Mouse (Mus musculus) telencephalon, adult 2 months (tissue): Measurements from ENCODE around the gene Ifit3b.
A peak's percentile ranks its signal among the peaks of the same experiment; 100 is the strongest.
"Not testable (repeated sequence)": the region's sequence is repeated elsewhere in the genome, so short reads cannot be mapped to it uniquely, and the experiment has no call there.

ENCODE experiments used
- DNase-seq: peaks from one replicate; pipeline ENCODE4 v3.0.0-alpha.2; 2011; ENCODE audit warnings: low read depth, low spot score

The Ifit3b gene

DNA sequence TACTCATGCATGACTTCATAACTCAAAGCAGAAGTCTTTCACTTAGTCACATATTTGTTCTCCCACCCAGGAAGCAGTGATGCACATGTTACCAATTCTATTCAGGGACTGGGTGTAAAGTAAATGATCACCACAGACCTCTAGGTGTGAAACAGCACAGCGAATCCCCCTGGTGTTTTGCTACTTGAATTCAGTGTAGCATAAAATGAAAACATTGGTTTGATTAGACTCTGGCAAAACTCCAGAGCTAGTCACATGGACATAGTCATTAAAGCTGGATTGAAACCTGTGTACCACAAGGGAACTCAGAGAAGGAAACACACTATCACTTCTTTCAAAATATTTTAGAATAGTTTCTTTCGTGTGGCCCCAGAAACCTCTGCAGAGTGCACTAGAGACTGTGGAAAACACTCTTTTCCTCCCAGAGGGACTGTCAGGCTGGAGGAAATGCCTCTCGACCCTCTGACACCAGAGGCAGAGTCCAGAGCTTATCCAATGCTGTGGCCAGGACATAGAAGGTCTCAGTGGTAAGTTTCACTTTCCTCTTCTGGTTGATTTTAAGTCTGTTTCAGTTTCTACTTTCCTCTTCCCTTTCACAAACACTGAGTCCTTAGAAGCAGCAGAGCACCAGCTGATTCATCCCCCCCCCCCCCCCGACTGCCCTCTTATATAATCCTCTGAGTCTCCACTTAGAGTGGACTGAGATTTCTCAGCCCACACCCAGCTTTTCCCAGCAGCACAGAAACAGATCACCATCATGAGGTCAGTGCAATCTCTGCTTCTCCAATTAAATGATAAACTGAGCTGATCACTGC, at the start of gene Ifit3b:
Gene Ifit3b (plus strand): TSS at position 734 of the 815 bp plus-strand sequence.
- DNase-seq: peak; percentile 42

DNA sequence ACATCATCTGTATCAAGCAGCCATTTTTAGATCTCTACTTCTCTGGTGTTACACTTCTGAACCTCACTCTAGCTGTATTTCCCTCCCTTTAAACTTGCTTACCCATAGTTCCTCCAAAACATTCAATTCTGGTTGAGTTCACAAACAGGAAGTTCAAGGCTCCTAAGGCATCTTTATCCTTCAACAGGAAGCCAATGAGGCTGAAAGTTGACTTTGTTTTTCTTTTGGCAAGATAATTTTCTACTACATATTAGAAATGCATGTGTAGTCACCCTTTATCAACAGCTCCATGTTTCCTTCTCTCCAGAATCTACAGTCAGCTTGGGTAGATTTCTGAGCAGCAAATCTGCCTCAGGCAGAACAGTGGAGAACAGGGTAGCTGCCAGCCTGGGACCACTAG, 45.2 kb upstream of the Ifit3b start:
- no peak for DNase-seq

DNA sequence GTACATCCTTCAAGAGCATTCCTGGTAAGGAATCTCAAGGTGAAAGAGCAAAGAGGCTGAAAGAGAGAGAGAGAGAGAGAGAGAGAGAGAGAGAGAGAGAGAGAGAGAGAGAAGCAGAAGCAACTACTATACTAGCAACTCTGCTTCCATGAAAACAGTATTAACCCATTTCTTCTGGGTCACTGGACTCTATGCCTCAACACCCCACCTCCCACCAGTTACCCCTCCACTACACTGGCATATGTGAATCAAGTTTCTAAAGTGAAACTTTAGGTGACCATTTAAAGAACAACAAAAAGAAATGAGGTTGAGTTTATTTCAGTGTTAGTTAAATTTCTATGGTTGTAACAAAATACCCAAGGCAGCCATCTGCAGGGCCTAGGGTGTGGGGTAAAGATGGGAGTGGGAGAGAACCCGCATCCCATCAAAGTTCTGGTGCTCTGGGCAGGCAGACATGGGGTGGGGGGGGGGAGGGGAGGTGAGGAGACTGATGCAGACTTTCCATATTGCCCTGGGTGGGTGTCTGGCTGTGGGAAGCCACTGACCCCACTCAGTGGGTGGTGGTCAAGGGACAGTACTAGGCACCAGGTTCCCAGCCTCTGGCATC, 41.5 kb upstream of the Ifit3b start:
- DNase-seq: no peak

DNA sequence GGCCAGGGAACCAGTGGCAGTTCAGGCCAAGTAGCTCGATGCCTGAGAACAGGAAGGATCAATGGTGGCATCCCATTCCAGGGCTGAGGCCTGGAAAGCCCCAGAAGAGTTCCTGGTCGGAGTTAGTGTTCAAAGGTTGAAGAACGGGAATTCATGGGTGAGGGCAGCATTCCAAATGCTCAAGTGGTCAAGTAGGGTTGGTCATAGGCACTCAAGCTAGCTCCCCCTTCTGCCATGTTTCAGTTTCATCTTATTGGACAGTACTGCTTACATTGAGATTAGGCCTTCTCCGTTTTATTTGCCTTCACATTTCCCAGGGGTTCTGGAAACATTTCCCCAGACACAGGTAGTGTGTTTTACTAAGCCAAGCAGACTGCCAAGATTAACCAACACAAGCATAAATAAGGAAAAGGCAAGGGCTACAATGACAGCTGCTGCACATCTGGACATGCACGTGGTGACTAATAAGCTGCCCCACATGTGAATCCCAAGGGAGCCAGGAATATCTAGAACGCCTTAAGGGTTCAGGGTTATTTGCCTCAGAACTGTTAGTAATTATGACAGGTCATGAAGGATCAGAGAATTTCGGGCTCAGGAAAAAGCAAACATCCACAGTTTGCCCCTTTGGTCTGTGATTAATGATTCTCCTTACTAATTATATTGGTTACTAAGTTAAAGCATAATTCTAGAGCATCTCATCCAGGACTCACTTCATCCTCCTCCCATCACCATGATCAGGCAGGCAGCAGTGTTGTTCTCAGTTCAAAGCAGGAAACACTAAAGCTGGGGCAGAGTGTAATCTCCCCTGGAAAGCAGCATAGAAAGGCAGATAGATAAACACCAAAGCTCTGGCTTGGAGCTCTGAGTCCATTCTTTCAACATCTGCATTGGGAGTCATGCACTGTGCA, 38.5 kb upstream of the Ifit3b start:
- DNase-seq: no peak

DNA sequence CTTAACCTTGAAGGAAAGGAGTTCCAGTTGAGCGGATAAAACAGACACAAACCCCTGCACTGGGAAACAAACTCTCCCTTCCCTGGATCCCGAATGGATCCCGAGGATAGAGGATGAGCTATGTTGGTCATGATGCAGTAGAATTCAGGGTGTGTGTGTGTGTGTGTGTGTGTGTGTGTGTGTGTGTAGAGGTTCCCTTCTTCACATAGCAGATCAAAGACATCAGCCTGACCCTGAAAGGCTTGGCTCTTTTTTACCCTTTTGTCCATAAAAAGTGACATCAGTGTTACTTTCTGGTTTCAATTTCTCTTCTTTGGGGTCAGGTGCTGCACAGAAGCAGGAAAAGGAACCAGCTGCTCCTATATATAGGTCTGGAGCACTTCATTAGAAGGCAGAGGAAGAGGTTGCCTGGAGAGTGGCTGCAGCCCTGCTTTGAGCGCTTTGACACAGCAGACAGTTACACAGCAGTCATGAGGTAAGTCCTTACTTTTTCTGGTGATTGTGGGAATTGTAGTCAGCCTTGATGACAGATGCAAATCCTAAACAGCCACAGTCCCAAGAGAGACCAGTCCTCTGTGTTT, 37.8 kb upstream of the Ifit3b start:
- no peak for DNase-seq

DNA sequence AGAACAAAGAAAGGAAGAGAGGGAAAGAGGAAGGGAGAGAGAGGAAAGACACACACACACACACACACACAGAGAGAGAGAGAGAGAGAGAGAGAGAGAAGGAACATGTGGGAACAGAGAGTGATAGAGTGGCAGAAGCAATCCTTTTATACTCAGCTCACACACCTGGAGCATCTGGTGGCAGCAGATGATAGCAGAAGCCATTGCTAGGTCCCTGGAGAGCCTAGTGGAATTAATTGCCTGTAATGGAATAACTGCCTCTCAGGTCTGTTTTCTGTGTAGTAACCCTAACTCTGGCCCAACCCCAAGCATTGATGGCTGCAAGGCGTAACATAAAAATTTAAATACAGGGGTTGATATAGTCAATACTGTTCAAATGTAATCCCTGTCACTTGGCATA, 36.7 kb upstream of the Ifit3b start:
- no peak for DNase-seq

DNA sequence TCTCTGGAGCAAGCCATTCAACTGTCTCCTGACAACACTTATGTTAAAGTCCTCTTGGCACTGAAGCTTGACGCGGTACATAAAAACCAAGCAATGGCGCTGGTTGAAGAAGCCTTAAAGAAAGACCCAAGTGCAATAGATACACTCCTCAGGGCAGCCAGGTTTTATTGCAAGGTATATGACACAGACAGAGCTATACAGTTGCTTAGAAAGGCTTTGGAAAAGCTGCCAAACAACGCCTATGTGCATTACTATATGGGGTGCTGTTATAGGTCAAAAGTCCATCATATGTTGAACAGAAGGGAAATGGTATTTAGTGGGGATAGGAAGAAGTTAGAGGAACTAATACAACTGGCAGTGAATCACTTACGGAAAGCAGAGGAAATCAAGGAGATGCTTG, 34.1 kb upstream of the Ifit3b start:
- DNase-seq: no peak

DNA sequence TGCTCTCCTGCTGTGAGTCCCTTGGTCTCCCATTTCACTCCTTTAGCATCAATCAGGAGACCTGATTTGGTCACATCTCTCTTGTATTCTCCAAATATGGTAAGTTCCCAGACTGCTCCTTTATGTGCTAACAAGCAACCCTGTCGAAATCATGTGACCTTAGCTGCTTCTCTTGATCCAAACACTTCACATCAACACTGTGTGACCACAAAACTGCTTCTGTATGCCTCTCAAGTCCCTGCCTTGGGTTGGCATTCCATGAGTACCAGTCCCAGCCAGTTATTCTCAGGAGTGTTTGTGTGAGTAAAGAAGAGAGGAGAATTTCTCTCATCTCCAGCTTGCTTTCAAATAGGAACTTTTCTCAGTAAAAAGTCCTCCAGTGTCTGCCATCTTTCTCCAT, 30.6 kb upstream of the Ifit3b start:
- DNase-seq: no peak

DNA sequence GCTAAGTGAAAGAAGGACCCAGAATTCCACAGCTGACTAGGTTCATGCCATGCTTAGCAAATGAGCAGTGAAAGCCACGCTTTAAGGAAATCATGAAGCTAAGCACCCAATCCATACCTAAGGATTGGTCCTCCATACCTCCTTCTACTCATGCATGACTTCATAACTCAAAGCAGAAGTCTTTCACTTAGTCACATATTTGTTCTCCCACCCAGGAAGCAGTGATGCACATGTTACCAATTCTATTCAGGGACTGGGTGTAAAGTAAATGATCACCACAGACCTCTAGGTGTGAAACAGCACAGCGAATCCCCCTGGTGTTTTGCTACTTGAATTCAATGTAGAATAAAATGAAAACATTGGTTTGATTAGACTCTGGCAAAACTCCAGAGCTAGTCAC, 25.1 kb upstream of the Ifit3b start:
- not testable (repeated sequence) for DNase-seq

DNA sequence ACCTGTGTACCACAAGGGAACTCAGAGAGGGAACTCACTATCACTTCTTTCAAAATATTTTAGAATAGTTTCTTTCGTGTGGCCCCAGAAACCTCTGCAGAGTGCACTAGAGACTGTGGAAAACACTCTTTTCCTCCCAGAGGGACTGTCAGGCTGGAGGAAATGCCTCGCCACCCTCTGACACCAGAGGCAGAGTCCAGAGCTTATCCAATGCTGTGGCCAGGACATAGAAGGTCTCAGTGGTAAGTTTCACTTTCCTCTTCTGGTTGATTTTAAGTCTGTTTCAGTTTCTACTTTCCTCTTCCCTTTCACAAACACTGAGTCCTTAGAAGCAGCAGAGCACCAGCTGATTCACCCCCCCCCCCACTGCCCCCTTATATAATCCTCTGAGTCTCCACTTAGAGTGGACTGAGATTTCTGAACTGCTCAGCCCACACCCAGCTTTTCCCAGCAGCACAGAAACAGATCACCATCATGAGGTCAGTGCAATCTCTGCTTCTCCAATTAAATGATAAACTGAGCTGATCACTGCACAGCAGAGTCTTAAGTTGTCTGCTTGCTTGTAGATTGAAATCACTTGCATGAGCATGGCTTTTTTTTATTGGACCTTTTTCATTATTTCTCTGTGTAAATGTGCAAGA, 24.5 kb upstream of the Ifit3b start, which contains the start of gene Ifit3:
Gene Ifit3 (plus strand): TSS at position 406 of the 641 bp plus-strand sequence.
- DNase-seq: not testable (repeated sequence)

DNA sequence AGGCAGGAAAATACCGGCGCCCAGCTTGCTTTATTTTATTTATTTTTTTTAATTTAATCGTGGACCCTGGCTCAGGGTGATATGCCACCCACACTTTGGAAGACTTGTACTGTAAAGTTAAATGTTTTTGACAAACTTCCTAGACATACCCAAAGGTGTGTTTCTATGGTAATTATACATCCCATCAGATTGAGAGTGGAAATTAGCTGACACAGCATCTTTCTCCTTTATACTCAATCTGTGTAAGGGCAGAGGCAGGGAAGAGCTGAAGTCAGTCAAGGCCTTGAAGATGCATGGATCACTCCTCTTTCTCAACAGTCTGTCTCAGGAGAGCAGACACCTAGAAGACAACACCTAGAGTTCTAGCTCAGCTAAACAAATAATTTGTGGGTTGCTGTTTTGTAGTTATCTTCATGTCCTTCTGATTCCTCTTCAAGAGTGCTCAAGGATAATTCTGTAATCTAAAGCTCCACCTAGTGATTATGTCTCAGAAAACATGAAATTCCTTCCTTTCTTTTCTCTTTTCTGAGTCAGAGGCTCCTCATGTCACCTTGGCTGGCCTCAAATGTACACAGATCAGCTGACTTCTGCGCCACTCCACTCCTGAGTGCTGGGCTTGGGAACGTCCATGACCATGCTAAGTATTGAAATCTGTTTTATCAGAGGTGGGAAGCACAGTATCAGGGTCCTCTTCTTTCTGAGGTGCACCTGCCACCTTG, 21.9 kb upstream of the Ifit3b start:
- DNase-seq: not testable (repeated sequence)

DNA sequence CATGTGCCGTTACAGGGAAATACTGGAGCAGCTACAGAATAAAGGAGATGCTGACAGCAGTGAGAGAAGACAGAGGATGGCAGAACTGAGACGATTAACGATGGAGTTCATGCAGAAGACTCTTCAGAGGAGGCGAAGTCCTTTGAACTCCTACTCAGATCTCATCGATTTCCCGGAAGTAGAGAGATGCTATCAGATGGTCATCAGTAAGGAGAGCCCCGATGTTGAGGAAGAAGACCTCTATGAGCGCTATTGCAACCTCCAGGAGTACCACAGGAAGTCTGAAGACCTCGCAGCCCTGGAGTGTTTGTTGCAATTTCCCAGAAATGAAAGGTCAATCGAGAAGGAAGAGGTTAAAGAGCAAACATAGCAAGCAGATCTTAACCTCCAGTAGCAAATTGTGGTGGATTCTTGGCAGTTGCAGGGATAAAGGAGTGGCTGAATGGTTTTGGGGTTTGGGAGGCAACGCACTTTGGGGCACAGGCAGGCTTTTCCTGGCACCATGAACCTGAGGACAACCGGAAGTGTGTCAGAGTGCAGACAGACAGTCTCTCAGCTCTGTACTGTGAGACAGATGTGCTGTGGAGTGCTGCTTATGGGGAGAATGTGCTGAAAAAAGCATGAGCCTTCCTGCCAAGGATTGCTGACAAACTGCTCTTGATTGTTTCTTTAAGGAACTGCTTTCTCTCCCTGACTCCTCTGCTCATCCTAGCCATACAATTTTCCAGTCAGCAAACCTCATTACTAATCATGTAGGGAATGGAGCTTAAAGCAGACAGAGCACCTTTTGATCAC, 19.7 kb upstream of the Ifit3b start:
- peak; percentile 40 for DNase-seq

DNA sequence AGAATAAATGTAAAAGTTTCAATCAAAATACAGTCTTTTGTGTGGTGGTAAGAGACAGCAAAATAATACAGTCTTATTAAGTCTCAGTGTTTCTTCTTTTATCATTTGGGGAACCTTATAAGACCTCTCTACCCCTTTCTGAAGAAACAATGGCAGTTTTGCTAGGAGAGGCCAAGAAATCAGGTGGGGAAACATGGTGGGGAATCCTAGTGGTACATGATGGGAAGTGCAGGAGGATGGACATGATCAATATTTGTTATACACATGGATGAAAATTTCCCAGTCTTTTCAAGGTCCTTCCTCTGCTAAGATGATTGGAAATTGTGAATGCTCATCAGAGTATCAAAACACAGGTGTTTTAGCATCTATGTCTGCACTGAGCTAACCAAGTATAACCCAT, 18.8 kb upstream of the Ifit3b start:
- no peak for DNase-seq

DNA sequence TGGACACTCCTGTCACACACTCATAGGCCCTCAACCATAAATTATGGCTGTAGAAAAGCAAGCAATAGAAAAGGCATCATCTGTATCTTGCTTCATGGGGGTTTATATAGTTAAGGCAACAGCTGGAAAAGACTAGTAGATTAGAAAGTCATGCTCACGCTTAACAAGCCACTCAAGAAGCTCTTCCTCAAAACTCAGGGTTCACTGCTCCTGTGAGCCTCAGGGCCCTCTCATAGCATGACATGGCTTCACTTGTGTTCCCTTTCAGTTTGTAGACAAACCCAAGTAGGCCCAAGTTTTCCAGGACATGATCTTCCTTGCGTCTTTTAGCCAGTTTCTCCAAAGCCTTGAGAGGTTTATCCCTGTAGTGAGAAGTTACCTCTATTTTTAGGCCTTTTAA, 14.3 kb upstream of the Ifit3b start:
- no peak for DNase-seq

DNA sequence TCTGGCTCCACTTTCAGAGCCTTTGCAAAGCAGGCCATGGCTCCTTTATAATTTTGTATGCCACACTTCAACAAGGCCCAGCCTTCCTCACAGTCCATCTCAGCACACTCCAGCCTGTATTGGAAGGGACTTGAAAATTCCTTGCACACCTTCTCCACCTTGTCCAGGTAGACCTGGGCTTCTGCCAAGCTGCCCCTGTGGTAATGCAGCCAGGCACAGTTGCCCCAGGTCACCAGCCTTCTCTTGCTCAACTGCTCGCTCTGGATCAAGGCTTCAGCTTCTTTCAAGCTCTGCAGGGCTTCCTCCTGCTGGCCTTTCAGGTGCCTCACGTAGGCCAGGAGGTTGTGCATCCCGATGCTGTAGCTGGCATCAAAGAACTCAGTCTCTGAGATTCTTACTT, 13.2 kb upstream of the Ifit3b start:
- DNase-seq: not testable (repeated sequence)

DNA sequence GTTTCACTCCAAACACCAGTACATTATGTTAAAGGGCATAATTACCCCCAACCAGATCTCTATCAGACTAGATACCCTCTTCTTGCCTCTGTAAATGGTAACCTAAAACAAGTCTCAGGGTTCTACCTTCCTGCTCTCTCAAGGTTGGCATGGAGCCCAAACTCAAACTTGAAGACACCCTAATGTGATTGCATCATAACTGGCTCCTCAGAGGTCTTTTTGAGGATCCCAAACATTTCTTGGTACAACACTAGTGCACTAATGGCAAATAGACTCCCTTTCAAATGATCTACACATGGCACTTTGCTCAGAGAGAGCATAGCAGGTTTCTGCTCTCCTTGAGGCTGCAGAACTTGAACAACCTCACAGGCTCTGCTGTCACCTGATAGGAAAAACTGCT, 11.0 kb upstream of the Ifit3b start:
- no peak for DNase-seq

DNA sequence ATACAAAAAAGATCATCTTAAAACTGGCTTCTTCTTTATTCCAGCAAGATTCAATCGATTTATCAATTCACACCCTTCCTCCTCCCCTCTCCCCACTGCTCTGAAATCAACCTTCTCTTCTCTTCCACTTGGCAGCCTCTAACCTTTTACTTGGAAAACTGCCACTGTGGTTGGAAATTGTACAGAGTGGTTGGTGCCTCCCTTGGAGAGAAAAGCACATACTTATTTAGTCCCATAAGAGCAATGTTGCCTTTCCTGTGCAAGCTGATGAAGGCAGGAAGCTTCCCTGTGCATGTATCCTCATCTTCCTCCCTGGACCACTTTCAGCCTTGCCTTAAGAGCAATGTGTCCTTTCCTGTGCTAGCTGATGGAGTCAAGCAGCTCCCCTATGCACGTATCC, 9.4 kb upstream of the Ifit3b start:
- peak; percentile 34 for DNase-seq

DNA sequence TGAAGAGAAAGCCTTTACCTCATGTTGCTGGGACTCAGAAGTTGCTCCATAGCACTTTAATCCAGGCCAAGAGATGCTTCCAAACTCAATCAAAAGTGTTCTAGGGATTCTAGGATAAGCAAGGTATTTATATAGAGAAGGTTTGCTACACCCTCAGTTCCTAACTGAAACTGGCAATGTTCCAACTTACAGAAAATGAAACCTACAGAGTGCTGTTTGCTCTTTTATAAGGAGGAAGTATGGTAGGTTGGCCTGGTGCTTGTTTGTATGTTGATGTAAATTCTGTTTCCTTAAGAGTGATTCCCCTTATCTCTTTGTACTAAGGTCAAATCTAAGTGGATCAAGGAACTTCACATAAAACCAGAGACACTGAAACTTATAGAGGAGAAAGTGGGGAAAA, 8.5 kb upstream of the Ifit3b start:
- DNase-seq: not testable (repeated sequence)

DNA sequence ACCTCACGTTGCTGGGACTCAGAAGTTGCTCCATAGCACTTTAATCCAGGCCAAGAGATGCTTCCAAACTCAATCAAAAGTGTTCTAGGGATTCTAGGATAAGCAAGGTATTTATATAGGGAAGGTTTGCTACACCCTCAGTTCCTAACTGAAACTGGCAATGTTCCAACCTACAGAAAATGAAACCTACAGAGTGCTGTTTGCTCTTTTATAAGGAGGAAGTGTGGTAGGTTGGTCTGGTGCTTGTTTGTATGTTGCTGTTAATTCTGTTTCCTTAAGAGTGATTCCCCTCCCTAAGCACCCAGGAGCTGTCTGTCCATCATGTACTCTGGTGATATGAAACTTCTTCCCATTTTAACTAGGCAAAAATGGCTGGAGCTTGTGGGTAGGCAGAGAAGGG, 5.9 kb upstream of the Ifit3b start, which contains the start of gene Ifit1bl1:
Gene Ifit1bl1 (minus strand): TSS at position 69 of the 400 bp plus-strand sequence.
- DNase-seq: peak; percentile 22

DNA sequence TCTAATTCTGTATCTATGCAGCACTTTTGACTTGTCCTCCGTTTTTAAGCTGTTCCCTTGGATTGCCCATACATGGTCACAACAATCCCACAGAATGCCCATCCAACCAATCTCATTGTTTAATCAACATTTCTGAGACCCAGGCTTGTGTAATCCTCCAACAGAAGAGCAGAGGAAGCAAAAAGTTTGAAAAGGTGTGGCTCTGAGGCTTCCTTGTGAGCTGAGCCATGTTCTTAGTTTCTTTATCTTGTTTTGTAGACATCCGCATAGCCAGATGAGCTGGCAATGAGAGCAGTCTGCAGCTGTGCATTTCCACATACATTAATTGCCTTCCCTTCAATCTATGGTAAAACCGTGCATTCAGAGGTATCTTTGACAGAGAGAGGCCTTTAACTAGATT, 2.3 kb upstream of the Ifit3b start:
- DNase-seq: no peak
